22 mouse cellular contexts compared by ENCODE assay signal in the genomic region with DNA sequence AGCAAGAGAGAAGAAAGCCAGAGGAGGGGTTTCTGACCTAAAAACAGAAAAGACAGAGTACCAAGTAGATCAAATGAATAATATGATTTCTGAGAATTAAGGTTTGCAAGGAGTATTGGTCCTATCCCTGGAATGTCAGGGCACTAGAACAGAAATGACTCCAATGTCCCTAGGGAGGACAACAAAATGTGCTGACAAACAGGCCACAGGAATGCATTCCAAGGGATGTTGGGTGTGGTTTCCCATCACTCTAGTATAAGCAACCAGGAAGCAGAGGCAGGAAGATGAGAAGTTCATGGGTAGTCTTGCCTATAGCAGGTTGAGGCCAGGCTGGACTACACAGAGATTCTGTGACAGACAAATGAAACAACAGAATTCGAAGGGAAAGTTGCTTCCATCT. TPM values are rescaled to one million over a fixed set of nuclear protein-coding genes. Genes with fewer than 3 reads are reported as not detected.
A peak's percentile ranks its signal among the peaks of the same experiment; 100 is the strongest.
DNase-seq lines count a peak whose midpoint lies in the region; ATAC-seq and TF ChIP-seq lines count a peak whose summit lies in the region.
"Had no signal": no experiment of that assay in that cellular context is flagged by ENCODE, and none has a peak within 500 bp of the region (broad histone marks: within the 10 kb centered on the region; RNA-seq: fewer than 3 reads in every experiment).

No protein-coding gene starts in this region.

- no peak for ATAC-seq in kidney, embryonic 14.5 days (ENCODE audit: low FRiP score, low TSS enrichment)
- ATAC-seq: activated CD4-positive, CD25-positive, alpha-beta regulatory T cell, adult 4 months; forebrain, embryonic 16.5 days; intestine, embryonic 15.5 days; Patski had no signal

- no peak for TF ChIP-seq POLR2A in kidney, adult 2 months (IDR thresholded peaks at IDR 0.05; ENCODE audit: low read depth, low read length)

- no peaks in the 10 kb centered on the region for H3K9me3 ChIP-seq in heart, embryonic 10.5 days
- no peaks in the 10 kb centered on the region for H3K9me3 ChIP-seq in kidney, embryonic 14.5 days (ENCODE audit: control insufficient read depth, low read length)
- H3K9me3 ChIP-seq: embryonic facial prominence, embryonic 13.5 days; forebrain, embryonic 12.5 days; hindbrain, embryonic 10.5 days; intestine, embryonic 15.5 days had no signal

- no peak overlapping the region for H3K4me2 ChIP-seq in kidney, embryonic 14.5 days (replicated peaks; ENCODE audit: low read depth, low read length)
- H3K4me2 ChIP-seq: embryonic facial prominence, embryonic 13.5 days; forebrain, embryonic 12.5 days; hindbrain, embryonic 14.5 days; intestine, embryonic 15.5 days had no signal

- H3K4me3 ChIP-seq in gastrocnemius, adult 2 months: no peak overlapping the region
- H3K4me3 ChIP-seq in heart, embryonic 10.5 days: no peak overlapping the region
- H3K4me3 ChIP-seq in kidney, adult 2 months (ENCODE audit: insufficient read depth, low read depth, low read length): no peak overlapping the region
- no peak overlapping the region for H3K4me3 ChIP-seq in kidney, embryonic 14.5 days (ENCODE audit: low read length)
- H3K4me3 ChIP-seq: embryonic facial prominence, embryonic 13.5 days; forebrain, embryonic 12.5 days; hindbrain, embryonic 10.5 days; intestine, embryonic 15.5 days had no signal

- H3K9ac ChIP-seq in kidney, embryonic 14.5 days (ENCODE audit: low read depth, low read length): no peak overlapping the region
- H3K9ac ChIP-seq: embryonic facial prominence, embryonic 13.5 days; forebrain, embryonic 12.5 days; hindbrain, embryonic 14.5 days; intestine, embryonic 15.5 days had no signal

- H3K36me3 ChIP-seq in heart, embryonic 10.5 days: peaks cover 88% of the 10 kb centered on the region
- H3K36me3 ChIP-seq in kidney, adult 2 months (ENCODE audit: control insufficient read depth, insufficient read depth, low read length): peaks cover 2% of the 10 kb centered on the region; the same call in 1 of the 2 replicates
- peaks cover 74% of the 10 kb centered on the region for H3K36me3 ChIP-seq in kidney, embryonic 14.5 days (ENCODE audit: control insufficient read depth, insufficient read depth, low read length)

- intact Hi-C loops in gastrocnemius, adult 2 months (cut with DNase I): no loop called here

- 85% methylated on average over 1 of the region's 1 CpGs for WGBS in heart, embryonic 10.5 days
- 85% methylated on average over 1 of the region's 1 CpGs for WGBS in kidney, adult 2 months
- 97% methylated on average over 1 of the region's 1 CpGs for WGBS in kidney, embryonic 14.5 days

- H3K27me3 ChIP-seq in heart, embryonic 10.5 days (ENCODE audit: insufficient read depth, poor library complexity, severe bottlenecking): no peaks in the 10 kb centered on the region
- no peaks in the 10 kb centered on the region for H3K27me3 ChIP-seq in kidney, adult 2 months (replicated peaks; ENCODE audit: control insufficient read depth, insufficient read depth, low read length)
- H3K27me3 ChIP-seq in kidney, embryonic 14.5 days (ENCODE audit: control insufficient read depth, insufficient read depth, low read length): no peaks in the 10 kb centered on the region
- H3K27me3 ChIP-seq: CH12.LX; embryonic facial prominence, embryonic 13.5 days; forebrain, embryonic 12.5 days; intestine, embryonic 15.5 days; Patski had no signal

- TF ChIP-seq CTCF in gastrocnemius, adult 2 months (IDR thresholded peaks at IDR 0.05): no peak
- TF ChIP-seq CTCF in kidney, adult 2 months (conservative IDR thresholded peaks at IDR 0.05; ENCODE audit: insufficient read depth, insufficient read length, low read depth, low read length): no peak

- no peaks in the 10 kb centered on the region for H3K4me1 ChIP-seq in heart, embryonic 10.5 days
- no peaks in the 10 kb centered on the region for H3K4me1 ChIP-seq in kidney, adult 2 months (ENCODE audit: control insufficient read depth, insufficient read depth, low read length)
- H3K4me1 ChIP-seq in kidney, embryonic 14.5 days (ENCODE audit: control insufficient read depth, insufficient read depth, low read length): no peaks in the 10 kb centered on the region
- H3K4me1 ChIP-seq: embryonic facial prominence, embryonic 13.5 days; forebrain, embryonic 12.5 days; hindbrain, embryonic 10.5 days; intestine, embryonic 15.5 days had no signal

- H3K27ac ChIP-seq in gastrocnemius, adult 2 months: peak overlapping the region; percentile 66
- no peak overlapping the region for H3K27ac ChIP-seq in heart, embryonic 10.5 days
- H3K27ac ChIP-seq in kidney, adult 2 months (ENCODE audit: insufficient read depth, low read depth, low read length): peak overlapping the region; percentile 22; the same call in 1 of the 2 replicates
- H3K27ac ChIP-seq in kidney, embryonic 14.5 days (ENCODE audit: low read depth, low read length): no peak overlapping the region
- H3K27ac ChIP-seq: embryonic facial prominence, embryonic 13.5 days; forebrain, embryonic 12.5 days; hindbrain, embryonic 10.5 days; hindbrain, embryonic 14.5 days; intestine, embryonic 15.5 days had no signal

- DNase-seq in gastrocnemius, adult 2 months: no peak
- DNase-seq in gastrocnemius, postnatal 10 days: no peak
- DNase-seq in heart, adult 8-10 months (ENCODE audit: low spot score): peak; percentile 56
- DNase-seq in heart, embryonic 10.5 days (ENCODE audit: low spot score): no peak
- peak; percentile 59 for DNase-seq in kidney, adult 2 months
- peak; percentile 56 for DNase-seq in 3134 (ENCODE audit: extremely low read depth, insufficient read length, low spot score)
- no peak for DNase-seq in ovary, postnatal 36 days (ENCODE audit: low spot score)
- DNase-seq: adrenal gland, postnatal 14 days; cerebellum, adult 18-20 months; cerebellum, adult 9-11 months; cerebellum, postnatal 36 days; gastrocnemius, postnatal 25 days had no signal

RNA-seq across cellular contexts. Expression of gene Wdr25, which starts 7.5 kb away (rescaled TPM):
- 1 to 10 TPM; 2.5 to 5.3 TPM for total RNA-seq in gastrocnemius, adult 2 months (2021)
- 1 to 10 TPM; 4.1 to 5.2 TPM for total RNA-seq in gastrocnemius, postnatal 10 days (2021)
- total RNA-seq in heart, adult 8-10 months (2022): 1 to 10 TPM; 5.3 to 7.4 (median 6.4) TPM
- 7.1 and 8.4 TPM in 2 replicates for polyA plus RNA-seq in heart, embryonic 10.5 days (2016; fragmentation: Nextera tagmentation; extraction: Ambion mirVana)
- polyA plus RNA-seq in kidney, adult 2 months (2012; rRNA removed): 19.5 and 21.3 TPM in 2 replicates
- polyA plus RNA-seq in kidney, embryonic 14.5 days (2014; fragmentation: Nextera tagmentation; extraction: Ambion mirVana): 3.4 and 6.0 TPM in 2 replicates

RNA-seq across cellular contexts. Expression of gene Wars, which starts 8.1 kb away (rescaled TPM):
- total RNA-seq in gastrocnemius, adult 2 months (2021): 10 to 100 TPM; 28.4 to 29.1 TPM
- total RNA-seq in gastrocnemius, postnatal 10 days (2021): 10 to 100 TPM; 24.1 to 26.8 TPM
- 10 to 100 TPM; 31.0 to 36.9 (median 34.0) TPM for total RNA-seq in heart, adult 8-10 months (2022)
- 96.2 and 103 TPM in 2 replicates for polyA plus RNA-seq in heart, embryonic 10.5 days (2016; fragmentation: Nextera tagmentation; extraction: Ambion mirVana)
- 54.4 and 57.2 TPM in 2 replicates for polyA plus RNA-seq in kidney, adult 2 months (2012; rRNA removed)
- polyA plus RNA-seq in kidney, embryonic 14.5 days (2014; fragmentation: Nextera tagmentation; extraction: Ambion mirVana): 62.4 and 107 TPM in 2 replicates

RNA-seq across cellular contexts. Expression of gene Slc25a47, which starts 50.1 kb away (rescaled TPM):
- 1 to 10 TPM; 7.7 to 8.8 TPM for total RNA-seq in gastrocnemius, adult 2 months (2021)
- total RNA-seq in gastrocnemius, postnatal 10 days (2021): 1 to 10 TPM; 5.2 to 9.1 TPM
- total RNA-seq in heart, adult 8-10 months (2022): 1 to 10 TPM; 6.9 to 7.6 (median 7.3) TPM
- 7.0 and 7.3 TPM in 2 replicates for polyA plus RNA-seq in heart, embryonic 10.5 days (2016; fragmentation: Nextera tagmentation; extraction: Ambion mirVana)
- polyA plus RNA-seq in kidney, adult 2 months (2012; rRNA removed): 7.0 and 9.2 TPM in 2 replicates
- polyA plus RNA-seq in kidney, embryonic 14.5 days (2014; fragmentation: Nextera tagmentation; extraction: Ambion mirVana): 7.6 and 9.0 TPM in 2 replicates

RNA-seq across cellular contexts. Expression of gene Slc25a29, which starts 50.2 kb away (rescaled TPM):
- total RNA-seq in gastrocnemius, adult 2 months (2021): 10 to 100 TPM; 11.9 to 12.1 TPM
- 1 to 10 TPM; 4.6 to 4.7 TPM for total RNA-seq in gastrocnemius, postnatal 10 days (2021)
- 10 to 100 TPM; 13.1 to 16.9 (median 14.1) TPM for total RNA-seq in heart, adult 8-10 months (2022)
- polyA plus RNA-seq in heart, embryonic 10.5 days (2016; fragmentation: Nextera tagmentation; extraction: Ambion mirVana): 5.5 and 6.8 TPM in 2 replicates
- polyA plus RNA-seq in kidney, adult 2 months (2012; rRNA removed): 12.7 and 14.3 TPM in 2 replicates
- polyA plus RNA-seq in kidney, embryonic 14.5 days (2014; fragmentation: Nextera tagmentation; extraction: Ambion mirVana): 7.5 and 9.0 TPM in 2 replicates

Comparison
In these comparisons a context has a peak if more than half of its experiments do, and no peak if none do; other contexts are left out.
1. DNase-seq: peak in heart, adult 8-10 months (single experiment), kidney, adult 2 months (single experiment) and 3134 (single experiment); none in gastrocnemius, adult 2 months (single experiment), gastrocnemius, postnatal 10 days (single experiment), heart, embryonic 10.5 days (single experiment) and ovary, postnatal 36 days (single experiment).
2. H3K27ac ChIP-seq: peak in gastrocnemius, adult 2 months (single experiment) and kidney, adult 2 months (single experiment); none in heart, embryonic 10.5 days (single experiment) and kidney, embryonic 14.5 days (single experiment).